Mouse (Mus musculus) midbrain, embryonic 12.5 days (tissue): Measurements from ENCODE around the gene Afap1l2. TPM values are rescaled to one million over a fixed set of nuclear protein-coding genes. Genes with fewer than 3 reads are reported as not detected.
A peak's percentile ranks its signal among the peaks of the same experiment; 100 is the strongest.

Experiments
- ATAC-seq: fragments of 200-750 bp; cut with Nextera tagmentation; 2 replicates; pipeline ENCODE4 v1.8.0; 2017; ENCODE audit warnings: low read depth, moderate TSS enrichment, moderate library complexity; ENCODE audit not compliant: low FRiP score
- H3K27ac ChIP-seq: fragments of 300-500 bp; sonication (generic); replicated peaks from 2 replicates; pipeline ENCODE4 v1.5.1; 2016; ENCODE audit warnings: mild to moderate bottlenecking
- H3K27me3 ChIP-seq: fragments of 300-500 bp; sonication (generic); 2 replicates; pipeline ENCODE4 v1.6.1; 2016; ENCODE audit warnings: mild to moderate bottlenecking
- H3K36me3 ChIP-seq: fragments of 300-500 bp; sonication (generic); 2 replicates; pipeline ENCODE4 v1.6.1; 2016
- H3K4me1 ChIP-seq: fragments of 300-500 bp; sonication (generic); 2 replicates; pipeline ENCODE4 v1.6.1; 2016
- H3K4me2 ChIP-seq: fragments of 300-500 bp; sonication (generic); replicated peaks from 2 replicates; pipeline ENCODE4 v1.6.1; 2016; ENCODE audit warnings: mild to moderate bottlenecking, moderate library complexity
- H3K4me3 ChIP-seq: fragments of 300-500 bp; sonication (generic); 2 replicates; pipeline ENCODE4 v1.5.1; 2016; ENCODE audit warnings: mild to moderate bottlenecking
- H3K9ac ChIP-seq: fragments of 300-500 bp; sonication (generic); replicated peaks from 2 replicates; pipeline ENCODE4 v1.6.1; 2016; ENCODE audit warnings: mild to moderate bottlenecking, moderate library complexity
- H3K9me3 ChIP-seq: fragments of 300-500 bp; sonication (generic); 2 replicates; pipeline ENCODE4 v1.6.1; 2016; ENCODE audit warnings: mild to moderate bottlenecking
- WGBS: fragments of 180-500 bp; shearing (Covaris S2); methylation state at CpG from one replicate; pipeline ENCODE4 v1.1.7; 2016; 5-methylcytosine and 5-hydroxymethylcytosine counted together
- polyA plus RNA-seq: library from polyadenylated mRNA; unstranded; fragments of >200 nt; fragmentation: Nextera tagmentation; extraction: Ambion mirVana; gene quantifications from 2 replicates; pipeline ENCODE4 v1.2.1, GENCODE M21; 2016

The Afap1l2 gene
- polyA plus RNA-seq, 1 experiment from 2014 or later, result 4.9 TPM

- Histone ChIP-seq H3K27ac (no peak overlapping the region), H3K27me3 (no peaks in the 10 kb centered on the region), H3K9ac (no peak overlapping the region), H3K9me3 (peaks cover 7% of the 10 kb centered on the region; the same call in 1 of the 2 replicates), H3K4me2 (no peak overlapping the region), H3K4me1 (peaks cover 9% of the 10 kb centered on the region), H3K4me3 (no peak overlapping the region), H3K36me3 (no peaks in the 10 kb centered on the region)
- WGBS, result 37% methylated on average over 8 of the region's 8 CpGs
- no peak for ATAC-seq
Measured at GRCm38 (mm10) chr19:57028327-57029179, 20.5 kb upstream of the Afap1l2 start.

- no peaks in the 10 kb centered on the region for H3K36me3 ChIP-seq
- H3K9me3 ChIP-seq, result peaks cover 7% of the 10 kb centered on the region; the same call in 1 of the 2 replicates
- no peak overlapping the region for H3K27ac ChIP-seq
- no peak overlapping the region for H3K4me2 ChIP-seq
- ATAC-seq, result no peak
- no peak overlapping the region for H3K9ac ChIP-seq
- H3K4me1 ChIP-seq, result peaks cover 9% of the 10 kb centered on the region
- H3K4me3 ChIP-seq, result no peak overlapping the region
- WGBS, result 74% methylated on average over 4 of the region's 4 CpGs
- H3K27me3 ChIP-seq, result no peaks in the 10 kb centered on the region
Measured at GRCm38 (mm10) chr19:57026501-57026900, 18.5 kb upstream of the Afap1l2 start.

GRCm38 (mm10) chr19:57017785-57018179, 9.8 kb upstream of the Afap1l2 start:
- no peak overlapping the region for H3K4me2 ChIP-seq
- no peak overlapping the region for H3K27ac ChIP-seq
- H3K4me1 ChIP-seq, result peaks cover 7% of the 10 kb centered on the region
- WGBS, result 86% methylated on average over 8 of the region's 8 CpGs
- no peak overlapping the region for H3K9ac ChIP-seq
- 0 out of 2 replicates have a peak, but pooled peaks cover 3% of the 10 kb centered on the region for H3K27me3 ChIP-seq
- H3K9me3 ChIP-seq, result no peaks in the 10 kb centered on the region
- no peaks in the 10 kb centered on the region for H3K36me3 ChIP-seq
- no peak for ATAC-seq
- H3K4me3 ChIP-seq, result no peak overlapping the region

GRCm38 (mm10) chr19:57016995-57017784, 9.2 kb upstream of the Afap1l2 start:
- 57% methylated on average over 15 of the region's 15 CpGs for WGBS
- H3K27me3 ChIP-seq, result 0 out of 2 replicates have a peak, but pooled peaks cover 3% of the 10 kb centered on the region
- H3K4me3 ChIP-seq, result no peak overlapping the region
- no peak for ATAC-seq
- no peaks in the 10 kb centered on the region for H3K9me3 ChIP-seq
- no peak overlapping the region for H3K27ac ChIP-seq
- H3K4me1 ChIP-seq, result peaks cover 7% of the 10 kb centered on the region
- H3K4me2 ChIP-seq, result no peak overlapping the region
- no peak overlapping the region for H3K9ac ChIP-seq
- H3K36me3 ChIP-seq, result no peaks in the 10 kb centered on the region

- peaks cover 7% of the 10 kb centered on the region for H3K4me1 ChIP-seq
- H3K9ac ChIP-seq, result no peak overlapping the region
- no peak overlapping the region for H3K27ac ChIP-seq
- WGBS, result 90% methylated on average over 3 of the region's 3 CpGs
- peaks cover 10% of the 10 kb centered on the region for H3K27me3 ChIP-seq
- no peak for ATAC-seq
- no peak overlapping the region for H3K4me2 ChIP-seq
- no peak overlapping the region for H3K4me3 ChIP-seq
- no peaks in the 10 kb centered on the region for H3K36me3 ChIP-seq
- H3K9me3 ChIP-seq, result no peaks in the 10 kb centered on the region
Measured at GRCm38 (mm10) chr19:57014808-57015207, 6.8 kb upstream of the Afap1l2 start.

- H3K4me2 ChIP-seq, result no peak overlapping the region
- no peaks in the 10 kb centered on the region for H3K36me3 ChIP-seq
- H3K4me1 ChIP-seq, result peaks cover 15% of the 10 kb centered on the region
- peaks cover 24% of the 10 kb centered on the region for H3K27me3 ChIP-seq
- H3K4me3 ChIP-seq, result no peak overlapping the region
- no peak overlapping the region for H3K9ac ChIP-seq
- no peak for ATAC-seq
- WGBS, result 49% methylated on average over 6 of the region's 6 CpGs
- H3K27ac ChIP-seq, result no peak overlapping the region
- no peaks in the 10 kb centered on the region for H3K9me3 ChIP-seq
Measured at GRCm38 (mm10) chr19:57013271-57013677, 5.2 kb upstream of the Afap1l2 start.

GRCm38 (mm10) chr19:57012068-57012467, 4.0 kb upstream of the Afap1l2 start:
- Histone ChIP-seq H3K4me2 (no peak overlapping the region), H3K9me3 (no peaks in the 10 kb centered on the region), H3K36me3 (no peaks in the 10 kb centered on the region), H3K27ac (no peak overlapping the region), H3K4me3 (no peak overlapping the region), H3K4me1 (peaks cover 24% of the 10 kb centered on the region), H3K27me3 (peaks cover 36% of the 10 kb centered on the region), H3K9ac (no peak overlapping the region)
- ATAC-seq, result no peak
- 74% methylated on average over 3 of the region's 3 CpGs for WGBS

- no peaks in the 10 kb centered on the region for H3K9me3 ChIP-seq
- ATAC-seq, result no peak
- H3K27me3 ChIP-seq, result peaks cover 49% of the 10 kb centered on the region
- no peak overlapping the region for H3K9ac ChIP-seq
- no peaks in the 10 kb centered on the region for H3K36me3 ChIP-seq
- no peak overlapping the region for H3K27ac ChIP-seq
- peaks cover 20% of the 10 kb centered on the region for H3K4me1 ChIP-seq
- 35% methylated on average over 4 of the region's 4 CpGs for WGBS
- H3K4me2 ChIP-seq, result no peak overlapping the region
- H3K4me3 ChIP-seq, result no peak overlapping the region
Measured at GRCm38 (mm10) chr19:57010064-57010463, 2.0 kb upstream of the Afap1l2 start.

GRCm38 (mm10) chr19:57009653-57010052, 1.6 kb upstream of the Afap1l2 start:
- WGBS, result 39% methylated on average over 4 of the region's 4 CpGs
- Histone ChIP-seq H3K27ac (no peak overlapping the region), H3K4me3 (no peak overlapping the region), H3K4me2 (no peak overlapping the region), H3K4me1 (peaks cover 20% of the 10 kb centered on the region), H3K9ac (no peak overlapping the region), H3K36me3 (no peaks in the 10 kb centered on the region), H3K9me3 (no peaks in the 10 kb centered on the region), H3K27me3 (peaks cover 46% of the 10 kb centered on the region)
- no peak for ATAC-seq

- Histone ChIP-seq H3K4me1 (peaks cover 25% of the 10 kb centered on the region), H3K4me3 (peak overlapping the region; percentile 50), H3K27me3 (peaks cover 46% of the 10 kb centered on the region), H3K9me3 (no peaks in the 10 kb centered on the region), H3K9ac (no peak overlapping the region), H3K4me2 (peak overlapping the region; percentile 90; the same call in 1 of the 2 replicates), H3K36me3 (no peaks in the 10 kb centered on the region), H3K27ac (no peak overlapping the region)
- no peak for ATAC-seq
- WGBS, result 69% methylated on average over 16 of the region's 16 CpGs
Measured at GRCm38 (mm10) chr19:57007291-57007690, 737 bp downstream of the Afap1l2 start.

- Histone ChIP-seq H3K4me2 (no peak overlapping the region), H3K9ac (no peak overlapping the region), H3K27ac (no peak overlapping the region), H3K9me3 (no peaks in the 10 kb centered on the region), H3K36me3 (no peaks in the 10 kb centered on the region), H3K4me3 (no peak overlapping the region), H3K4me1 (peaks cover 25% of the 10 kb centered on the region), H3K27me3 (peaks cover 46% of the 10 kb centered on the region)
- no peak for ATAC-seq
- WGBS, result 63% methylated on average over 13 of the region's 13 CpGs
Measured at GRCm38 (mm10) chr19:57006841-57007240, 1.2 kb downstream of the Afap1l2 start.

GRCm38 (mm10) chr19:57005062-57005461, 3.0 kb downstream of the Afap1l2 start:
- Histone ChIP-seq H3K27me3 (peaks cover 41% of the 10 kb centered on the region), H3K4me2 (no peak overlapping the region), H3K4me3 (no peak overlapping the region), H3K27ac (no peak overlapping the region), H3K9ac (no peak overlapping the region), H3K9me3 (no peaks in the 10 kb centered on the region), H3K4me1 (peaks cover 25% of the 10 kb centered on the region), H3K36me3 (no peaks in the 10 kb centered on the region)
- no peak for ATAC-seq
- WGBS, result 94% methylated on average over 4 of the region's 4 CpGs
